Mouse (Mus musculus) T-helper 17 cell (primary cell): ENCODE results near the gene Wfdc17.

ENCODE experiments used
- in situ Hi-C, 2 experiments: fragments of 300-600 bp; cut with MboI, MseI; formaldehyde crosslinking; loops; 1 replicate in 1 of 2; 2 replicates in 1 of 2; pipeline ENCODE4 v1.15.1; 2025; ENCODE audit warnings: high pct_unique_total_duplicates in 2 of 2

Wfdc17 gene

DNA sequence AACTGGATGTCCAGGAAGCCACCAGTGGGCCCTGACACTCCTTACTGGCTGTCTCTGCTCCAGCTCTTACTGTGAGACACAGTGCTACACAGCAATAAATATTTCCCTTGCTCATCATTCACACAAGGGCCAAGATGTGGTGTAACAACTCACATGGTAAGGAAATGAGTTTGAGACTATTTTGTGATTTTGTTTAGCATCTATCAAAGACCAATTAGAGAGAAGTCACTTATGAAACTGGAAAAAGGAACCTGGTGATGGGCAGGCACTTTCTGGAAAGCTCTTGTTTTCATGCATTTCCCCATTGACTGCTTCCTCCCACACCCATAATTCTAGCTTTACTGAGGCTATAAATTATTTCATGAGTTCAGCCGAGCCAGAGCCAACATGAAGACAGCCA lies at the start of gene Wfdc17:
TSS of gene Wfdc17 (plus strand) at position 287 of the 400 bp plus-strand sequence.
- in situ Hi-C loops = no loop called here

GRCm38 (mm10) chr11:83654606-83655005 lies 49.2 kb upstream of the Wfdc17 start:
- in situ Hi-C loops = no loop called here

DNA sequence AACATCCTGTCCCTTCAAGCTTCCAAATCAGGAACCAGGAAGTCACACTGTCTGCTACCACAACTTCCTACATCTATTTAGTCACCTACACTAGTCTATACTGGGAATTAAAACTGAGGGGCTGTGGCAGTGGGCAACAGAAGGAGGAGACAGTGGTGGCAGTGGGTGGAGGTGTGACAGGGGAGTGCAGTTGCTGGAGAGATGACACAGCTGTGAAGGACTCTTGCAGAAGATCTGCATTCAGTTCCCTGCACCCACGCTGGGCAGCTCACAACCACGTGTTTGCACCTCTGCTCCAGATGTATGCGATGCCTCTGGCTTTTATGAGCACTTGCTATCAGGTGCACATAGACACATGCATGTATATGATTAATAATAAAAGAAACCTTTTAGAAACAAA lies 46.3 kb upstream of the Wfdc17 start:
- in situ Hi-C loops = no loop called here

- in situ Hi-C loops = no loop called here
These were observed 45.0 kb upstream of the Wfdc17 start for GRCm38 (mm10) chr11:83658797-83659196.

- in situ Hi-C loops = no loop called here
These were observed 41.6 kb upstream of the Wfdc17 start, which contains the start of gene Ccl4 for GRCm38 (mm10) chr11:83662204-83662603. TSS of gene Ccl4 (plus strand) at chr11:83662584.

DNA sequence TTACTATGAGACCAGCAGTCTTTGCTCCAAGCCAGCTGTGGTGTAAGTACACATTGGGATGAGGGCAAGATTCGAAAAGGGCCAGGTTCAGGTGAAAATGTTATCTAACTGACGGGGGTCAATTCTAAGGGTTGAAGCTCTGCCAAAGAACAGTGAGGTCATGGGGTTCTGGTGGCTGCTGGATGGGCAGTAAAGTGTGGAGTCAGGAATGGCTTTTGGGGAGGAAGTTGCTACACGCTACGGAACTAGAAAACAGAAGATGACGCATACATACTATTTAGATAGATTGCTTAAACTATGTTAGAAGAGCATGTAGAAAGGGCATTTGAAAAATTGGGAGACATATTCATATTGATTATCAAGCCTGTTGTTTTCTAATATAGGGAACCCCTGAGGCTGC lies 40.3 kb upstream of the Wfdc17 start:
- in situ Hi-C loops = no loop called here

- in situ Hi-C loops = no loop called here
These were observed 32.0 kb upstream of the Wfdc17 start for GRCm38 (mm10) chr11:83671743-83672142.

DNA sequence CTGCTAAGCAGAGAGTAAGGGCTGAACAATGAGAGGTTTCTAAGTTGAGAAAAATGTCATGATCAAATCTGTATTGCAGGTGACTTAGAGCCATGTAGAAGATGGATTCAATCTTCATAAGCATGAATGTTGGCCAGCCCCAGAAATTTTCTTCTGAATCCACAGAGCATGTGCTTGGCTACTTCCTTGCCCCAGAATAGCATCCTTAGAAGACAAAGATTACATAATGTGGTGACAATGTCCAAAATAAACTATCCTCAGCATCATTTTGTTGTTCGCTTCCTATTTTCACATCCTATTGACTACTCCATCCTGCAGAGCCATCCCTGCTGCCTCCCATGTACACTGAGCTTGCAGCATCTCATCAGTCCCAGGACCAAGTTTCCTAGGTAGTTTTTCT lies 28.1 kb upstream of the Wfdc17 start:
- in situ Hi-C loops = no loop called here

DNA sequence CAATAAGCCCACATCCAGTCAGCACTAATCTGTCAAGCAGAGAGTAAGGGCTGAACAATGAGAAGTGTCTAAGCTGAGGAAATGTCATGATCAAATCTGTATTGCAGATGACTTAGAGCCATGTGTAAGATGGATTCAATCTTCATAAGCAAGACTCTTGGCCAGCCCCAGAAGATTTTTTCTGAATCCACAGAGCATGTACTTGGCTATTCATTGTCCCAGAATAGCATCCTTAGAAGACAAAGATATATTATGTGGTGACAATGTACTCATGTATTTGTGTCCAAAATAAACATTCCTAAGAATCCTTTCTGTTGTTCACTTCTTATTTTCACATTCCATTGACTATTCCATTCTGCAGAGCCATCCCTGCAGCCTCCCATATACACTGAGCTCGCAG lies 13.9 kb upstream of the Wfdc17 start:
- in situ Hi-C loops = no loop called here

GRCm38 (mm10) chr11:83692008-83692407 lies 11.8 kb upstream of the Wfdc17 start:
- in situ Hi-C loops = no loop called here

- in situ Hi-C loops = no loop called here
These were observed 4.9 kb downstream of the Wfdc17 start, which contains the start of gene Wfdc18 for GRCm38 (mm10) chr11:83708715-83709114. TSS of gene Wfdc18 (plus strand) at chr11:83709015.

DNA sequence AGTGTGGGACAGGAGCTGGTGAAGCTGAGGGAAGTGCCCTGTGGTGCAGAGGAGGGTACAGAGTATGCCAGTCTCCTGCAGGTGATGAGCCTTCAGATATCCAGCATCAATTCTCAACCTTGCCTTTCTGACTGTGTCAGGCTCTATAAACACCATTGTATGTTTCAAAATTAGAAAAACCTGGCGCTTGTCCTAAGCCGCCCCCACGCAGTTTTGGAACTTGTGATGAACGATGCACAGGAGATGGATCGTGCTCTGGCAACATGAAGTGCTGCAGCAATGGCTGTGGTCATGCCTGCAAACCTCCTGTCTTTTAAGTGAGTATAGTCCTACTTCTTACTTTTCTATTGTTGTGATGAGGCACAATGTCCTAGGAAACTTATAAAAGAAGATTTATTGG lies 5.9 kb downstream of the Wfdc17 start:
- in situ Hi-C loops = loop anchor here in 1 of 2 experiments (10.0 kb wide), 1 partner anchor 135 kb away; the partner anchor contains the start of gene Ccl9

- in situ Hi-C loops = loop anchor here in 1 of 2 experiments (10.0 kb wide), 1 partner anchor 138 kb away; the partner anchor contains the start of gene Ccl9
These were observed 8.9 kb downstream of the Wfdc17 start for GRCm38 (mm10) chr11:83712671-83713070.

GRCm38 (mm10) chr11:83713925-83714324 lies 10.1 kb downstream of the Wfdc17 start:
- in situ Hi-C loops = loop anchor here in 1 of 2 experiments (10.0 kb wide), 1 partner anchor 139 kb away; the partner anchor contains the start of gene Ccl9

DNA sequence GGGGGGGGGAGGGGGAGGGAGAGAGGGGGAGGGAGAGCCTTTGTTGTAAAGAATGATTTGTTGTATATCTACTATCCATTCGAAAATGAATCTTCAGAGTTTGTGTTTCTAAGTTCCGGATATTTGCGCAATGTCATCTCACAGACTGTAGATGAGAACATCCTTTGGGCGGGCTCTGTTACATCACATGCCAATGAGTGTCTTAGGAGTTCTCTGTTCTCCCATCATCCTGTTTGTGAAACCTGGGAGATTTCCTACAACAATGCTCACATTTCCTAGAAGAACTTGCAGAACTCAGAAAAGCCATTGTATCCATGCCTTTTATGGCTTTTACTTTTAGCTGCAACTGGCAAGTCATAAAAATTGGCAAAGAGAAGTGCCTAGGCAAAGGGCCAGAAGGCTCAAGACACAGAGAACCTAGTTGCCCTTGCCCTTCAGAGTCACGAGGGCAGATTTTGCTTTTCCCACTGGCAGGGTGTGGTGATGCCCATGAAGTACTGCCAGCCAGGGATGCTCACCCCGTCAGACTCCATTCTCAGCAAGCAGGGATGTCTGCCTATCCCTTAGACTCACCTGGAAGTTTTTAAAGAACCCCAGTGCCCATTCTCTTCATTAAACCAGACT lies 13.4 kb downstream of the Wfdc17 start:
- in situ Hi-C loops = loop anchor here in 1 of 2 experiments (10.0 kb wide), 1 partner anchor 142 kb away; the partner anchor contains the start of gene Ccl9

DNA sequence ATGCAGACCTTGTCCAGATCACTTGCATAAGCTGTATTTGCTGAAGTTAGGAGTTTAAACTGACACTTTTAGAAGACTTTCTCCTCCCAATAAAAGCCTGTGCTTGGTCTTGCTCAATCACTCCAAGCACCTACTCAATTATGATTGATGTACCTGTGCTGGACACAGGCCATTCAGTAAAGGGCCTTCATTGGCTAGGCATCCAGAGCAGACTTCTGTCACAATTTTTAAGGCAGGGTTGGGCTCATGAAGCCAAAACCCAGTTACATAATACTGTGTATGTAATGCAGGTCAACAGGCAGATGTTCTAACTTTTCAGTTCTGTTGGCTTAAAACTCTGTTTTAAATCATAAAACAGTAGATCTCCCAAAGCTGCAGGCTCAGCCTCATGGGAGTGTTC lies 17.0 kb downstream of the Wfdc17 start:
- in situ Hi-C loops = no loop called here

DNA sequence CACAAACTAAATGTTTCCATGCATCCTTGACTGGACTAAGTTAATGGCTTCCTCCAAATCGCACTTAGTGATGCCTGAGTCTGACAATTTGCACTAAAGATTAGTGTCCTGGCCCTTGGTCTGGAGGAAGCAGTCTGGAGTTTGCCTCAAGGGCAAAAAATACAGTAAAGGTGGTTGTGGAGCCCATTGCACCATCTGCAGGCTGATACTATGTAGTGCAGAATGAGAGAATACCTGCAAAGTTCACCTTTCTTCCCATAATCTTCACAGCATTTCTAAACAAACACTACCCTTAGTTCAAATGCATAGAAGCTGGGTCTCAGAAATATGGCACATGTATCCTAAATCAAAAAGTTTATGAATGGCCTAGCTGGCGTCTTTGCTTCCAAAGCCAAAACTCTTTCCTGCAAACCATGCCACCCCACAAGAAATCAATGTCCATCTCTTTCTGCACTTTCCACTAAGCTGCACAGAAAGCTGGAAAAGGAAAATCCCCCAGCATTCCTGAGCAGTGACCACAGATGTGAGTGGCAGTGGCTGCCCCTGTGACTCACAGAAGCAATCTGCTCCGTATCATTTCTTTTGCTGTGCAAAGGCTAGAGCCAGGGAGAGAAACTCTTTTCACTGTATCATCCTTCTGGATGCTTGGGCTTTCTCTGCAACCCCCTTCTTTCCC lies 25.1 kb downstream of the Wfdc17 start:
- in situ Hi-C loops = no loop called here

DNA sequence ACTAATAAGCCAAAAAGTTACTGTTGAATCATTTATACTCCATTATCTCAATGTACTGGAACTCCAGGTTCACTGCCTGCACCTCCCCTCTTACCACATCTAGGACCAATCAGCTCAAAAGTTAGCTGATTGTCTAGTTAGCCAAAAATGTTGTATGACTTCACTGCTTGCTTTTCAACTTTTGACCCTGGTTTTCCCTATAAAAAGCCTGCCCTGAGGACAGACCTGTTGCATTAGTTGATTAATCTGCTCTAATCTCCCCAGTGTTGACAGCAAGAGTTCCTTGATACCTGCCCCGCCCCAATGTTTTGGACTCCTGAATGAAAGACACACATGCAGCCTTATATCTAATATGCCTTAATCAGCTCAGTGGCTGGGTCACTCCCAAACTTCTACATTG lies 27.3 kb downstream of the Wfdc17 start:
- in situ Hi-C loops = no loop called here

- in situ Hi-C loops = no loop called here
These were observed 29.4 kb downstream of the Wfdc17 start for GRCm38 (mm10) chr11:83733071-83733640.

DNA sequence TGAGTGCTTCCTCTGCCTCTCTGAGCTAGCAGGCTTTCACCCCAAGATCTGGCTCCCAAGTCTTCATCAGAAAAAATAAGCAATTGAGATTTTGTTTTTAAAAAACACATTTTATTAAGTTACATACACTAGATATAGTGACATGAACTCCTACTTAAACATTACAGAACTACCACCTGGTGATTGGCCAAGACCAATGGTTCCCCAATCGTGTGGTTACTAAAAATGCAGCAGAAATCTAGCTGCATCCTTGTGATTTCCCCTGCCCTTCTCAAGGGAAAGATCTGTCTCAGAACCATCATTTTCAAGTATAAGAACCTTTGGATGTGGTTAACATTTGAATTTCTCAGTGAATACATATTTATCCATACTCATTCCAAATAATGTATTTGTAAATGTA lies 30.4 kb downstream of the Wfdc17 start:
- in situ Hi-C loops = no loop called here

DNA sequence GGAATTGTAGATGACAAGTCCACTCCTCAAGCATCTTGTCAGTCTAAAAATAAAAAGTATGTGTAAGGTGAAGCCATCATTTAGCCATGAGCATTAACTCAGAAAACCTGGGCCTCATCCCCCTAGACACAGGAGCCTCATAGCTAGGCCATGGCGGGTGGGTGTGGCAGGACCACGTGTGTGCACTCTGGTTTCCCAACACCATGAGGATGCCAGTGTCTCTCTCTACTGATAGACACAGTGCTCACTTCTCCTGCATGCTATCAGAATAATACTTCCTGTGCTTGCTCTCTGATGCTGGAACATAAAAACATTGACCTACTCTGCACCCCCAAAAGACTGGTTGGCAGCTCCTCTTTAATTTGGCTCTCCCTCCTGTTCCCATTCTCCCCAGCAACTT lies 32.1 kb downstream of the Wfdc17 start:
- in situ Hi-C loops = loop anchor here in 1 of 2 experiments (5.0 kb wide), 1 partner anchor 184 kb away; no protein-coding TSS in a partner anchor

DNA sequence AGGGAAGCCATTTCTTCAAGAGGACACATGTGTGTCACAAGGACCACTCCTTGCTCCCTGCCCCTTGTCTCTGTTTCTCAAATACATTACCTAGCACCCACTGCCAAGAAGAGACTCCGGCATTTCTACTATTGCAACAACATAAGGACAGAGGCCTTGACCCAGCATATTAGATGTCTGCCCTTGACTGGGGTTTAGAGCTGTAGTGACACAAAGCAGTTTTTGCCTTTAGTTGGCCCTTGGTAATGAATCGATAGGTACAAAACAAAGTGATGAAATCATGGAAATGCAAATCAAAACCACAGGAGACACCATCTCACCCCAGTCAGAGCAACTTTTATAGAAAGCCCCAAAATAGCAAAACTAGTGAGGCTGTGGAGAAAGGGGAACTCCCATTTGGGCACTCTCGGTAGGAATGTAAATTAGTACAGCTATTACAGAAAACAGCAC lies 33.3 kb downstream of the Wfdc17 start:
- in situ Hi-C loops = loop anchor here in 1 of 2 experiments (5.0 kb wide), 1 partner anchor 185 kb away; no protein-coding TSS in a partner anchor
